Mouse (Mus musculus): ENCODE measurements around the gene Ppp1r9a.

DNA sequence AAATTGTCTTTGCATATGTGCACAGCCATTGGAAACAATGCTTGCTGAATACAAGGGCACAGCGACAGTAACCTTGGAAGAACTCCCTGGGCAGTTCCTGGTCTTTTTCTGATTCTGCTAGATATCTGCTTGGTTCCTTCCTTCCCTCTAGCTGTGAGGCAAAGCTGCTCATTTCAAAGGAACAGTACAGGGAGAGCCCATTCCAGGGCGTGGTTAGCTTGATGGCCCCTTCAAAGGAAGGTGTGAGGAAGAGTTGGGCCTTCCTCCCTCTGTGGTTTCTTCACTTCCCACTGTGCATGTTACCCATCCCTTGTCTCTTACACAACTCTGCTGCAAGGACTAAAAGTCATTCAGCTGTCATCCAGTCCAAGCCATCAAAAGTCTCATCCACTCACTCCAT, 117.3 kb downstream of the Ppp1r9a start:
- TF ChIP-seq POLR2A (IDR thresholded peaks at IDR 0.05; ENCODE audit: low read depth, low read length), result no peak
- TF ChIP-seq CTCF (IDR thresholded peaks at IDR 0.05; ENCODE audit: extremely low read depth, insufficient read depth, insufficient read length, insufficient replicate concordance), result no peak
